Mouse (Mus musculus) gastrocnemius, adult 2 months (tissue): ENCODE data around the gene Prpf8. TPM values are rescaled to one million over a fixed set of nuclear protein-coding genes. Genes with fewer than 3 reads are reported as not detected.

Experiments
- DNase-seq: peaks from one replicate; pipeline ENCODE4 v3.0.0; 2022
- H3K27ac ChIP-seq: fragments of 200-600 bp; 2 replicates; pipeline ENCODE4 v1.8.1; 2022; ENCODE audit warnings: mild to moderate bottlenecking
- H3K4me3 ChIP-seq: fragments of 200-600 bp; 2 replicates; pipeline ENCODE4 v1.8.1; 2022; ENCODE audit warnings: mild to moderate bottlenecking, moderate library complexity
- CTCF ChIP-seq: fragments of 200-600 bp; IDR thresholded peaks from 2 replicates; pipeline ENCODE4 v1.8.1; 2022; ENCODE audit warnings: antibody characterized with exemption, mild to moderate bottlenecking, moderate library complexity
- intact Hi-C: fragments of 180-260 bp; cut with DNase I; formaldehyde crosslinking; loops from one replicate; pipeline ENCODE4 v1.15.1; 2025
- total RNA-seq, 2 experiments: library from RNA; stranded (reverse); gene quantifications; 2 replicates each; pipeline ENCODE4 v1.2.3; 2021

Gene Prpf8
- total RNA-seq, 2 experiments from 2014 or later = 69.3 to 76.7 TPM

DNA sequence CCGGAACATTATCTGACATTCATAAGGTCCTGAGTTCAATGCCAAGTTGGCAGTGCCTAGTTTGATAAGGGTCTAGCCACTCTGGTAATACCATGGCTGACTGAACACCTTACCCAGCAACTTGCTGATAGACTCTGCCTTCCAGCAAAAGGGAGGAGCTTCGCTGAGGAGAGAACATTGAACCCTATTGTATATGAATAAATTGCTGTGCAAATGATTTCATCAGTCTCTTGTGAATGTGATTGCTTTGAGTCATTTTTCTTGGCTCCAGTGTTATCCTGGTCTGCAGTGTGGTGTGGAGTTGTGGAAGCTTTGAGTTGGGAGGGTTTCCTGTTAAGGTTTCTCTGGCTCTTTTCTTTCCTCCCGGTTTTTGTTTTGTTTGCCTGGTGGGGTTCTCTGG lies 15.9 kb upstream of the Prpf8 start:
- TF ChIP-seq CTCF = no peak
- DNase-seq = peak; percentile 5
- intact Hi-C loops = no loop called here
- no peak overlapping the region for H3K4me3 ChIP-seq
- H3K27ac ChIP-seq = no peak overlapping the region

DNA sequence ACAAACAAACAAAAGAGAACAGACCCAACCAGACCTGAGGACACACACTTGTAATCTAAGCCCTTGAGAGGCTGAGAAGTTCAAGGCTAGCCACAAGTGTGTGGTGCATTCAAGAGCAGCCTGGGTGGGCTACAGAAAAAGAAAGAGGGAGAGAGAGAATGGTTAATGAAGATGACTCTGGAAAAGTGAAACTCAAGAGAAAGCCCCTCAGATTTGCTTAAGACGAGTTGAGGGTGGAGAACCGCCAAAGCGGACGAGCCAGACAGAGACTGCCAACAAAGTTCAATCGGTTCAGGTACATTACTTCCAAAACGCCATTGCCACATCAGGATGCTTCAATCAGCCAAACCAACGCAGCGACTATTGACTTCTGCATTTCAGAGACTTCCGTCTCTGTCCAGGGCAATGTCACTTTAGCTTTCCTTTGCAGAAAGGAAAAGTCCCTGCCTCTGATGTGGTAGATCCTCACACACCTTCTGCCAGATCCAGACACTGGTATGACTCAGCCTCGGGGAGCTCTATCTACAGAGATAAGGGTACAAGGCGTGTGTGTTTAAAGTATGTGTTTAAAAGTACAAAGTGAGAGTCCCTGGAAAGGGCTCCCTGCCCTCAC lies 14.0 kb upstream of the Prpf8 start:
- Histone ChIP-seq H3K4me3 (no peak overlapping the region), H3K27ac (no peak overlapping the region)
- intact Hi-C loops = no loop called here
- TF ChIP-seq CTCF = no peak
- peak; percentile 6 for DNase-seq

DNA sequence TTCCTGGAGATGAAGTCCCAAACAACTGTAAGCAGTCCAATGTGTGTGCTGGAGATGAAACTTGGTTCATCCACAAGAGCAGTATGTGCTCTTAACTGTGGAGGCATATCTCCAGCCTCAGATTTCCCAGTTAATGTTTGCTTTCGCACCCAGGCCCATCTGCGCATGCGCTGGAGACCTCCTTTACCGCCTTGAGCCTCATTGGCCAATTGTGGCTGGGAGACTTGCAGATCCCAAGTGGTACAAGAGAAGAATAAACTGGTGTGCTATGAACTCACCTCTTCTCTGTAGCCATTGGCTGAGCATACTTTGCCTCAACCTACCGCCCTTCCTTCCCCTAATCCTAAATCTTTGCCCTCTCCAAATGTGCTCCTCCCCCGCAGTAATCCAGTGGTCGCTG lies 13.2 kb upstream of the Prpf8 start:
- no peak overlapping the region for H3K4me3 ChIP-seq
- peak; percentile 2 for DNase-seq
- intact Hi-C loops = no loop called here
- TF ChIP-seq CTCF = no peak
- no peak overlapping the region for H3K27ac ChIP-seq

DNA sequence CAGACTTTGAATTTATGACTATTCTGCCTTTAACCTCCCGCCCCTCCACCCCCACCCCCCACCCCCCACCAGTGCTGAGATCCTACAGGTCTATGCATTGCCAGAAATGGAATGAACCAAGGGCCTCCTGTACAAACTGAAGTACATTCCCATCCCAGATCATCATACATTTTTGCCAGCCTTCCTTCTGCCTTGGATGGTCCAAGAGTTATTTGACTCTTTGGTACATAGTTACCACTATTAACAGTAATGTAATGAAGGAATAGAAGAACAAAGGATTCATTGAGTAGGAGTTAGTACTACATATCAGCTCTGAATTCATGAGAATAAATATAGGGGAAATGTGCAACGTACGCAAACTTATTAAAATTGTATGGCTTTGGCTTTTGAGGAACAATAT lies 424 bp upstream of the Prpf8 start:
- H3K27ac ChIP-seq = peak overlapping the region; percentile 99
- TF ChIP-seq CTCF = no peak
- intact Hi-C loops = loop anchor here (2.0 kb wide), 1 partner anchor 23 kb away; no protein-coding TSS in a partner anchor
- DNase-seq = peak; percentile 0
- H3K4me3 ChIP-seq = peak overlapping the region; percentile 92

DNA sequence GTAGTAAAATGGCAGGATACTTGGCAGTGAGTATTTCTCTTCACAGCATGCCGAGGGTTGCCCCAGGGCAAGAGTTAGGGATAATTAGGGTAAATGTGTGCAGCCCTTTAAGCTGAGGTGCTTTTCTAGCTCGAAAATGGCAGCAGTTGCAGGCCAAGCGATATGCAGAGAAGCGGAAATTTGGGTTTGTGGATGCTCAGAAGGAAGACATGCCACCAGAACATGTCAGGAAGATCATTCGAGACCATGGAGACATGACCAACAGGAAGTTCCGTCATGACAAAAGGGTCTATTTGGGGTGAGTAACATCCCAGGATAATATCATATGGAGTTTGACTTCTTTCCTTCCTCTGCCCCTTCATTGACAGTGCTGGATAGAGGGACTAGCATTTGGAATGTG lies 880 bp downstream of the Prpf8 start:
- DNase-seq = peak; percentile 9
- intact Hi-C loops = loop anchor here (2.0 kb wide), 1 partner anchor 21 kb away; no protein-coding TSS in a partner anchor
- TF ChIP-seq CTCF = no peak
- Histone ChIP-seq H3K4me3 (peak overlapping the region; percentile 92), H3K27ac (peak overlapping the region; percentile 99)

DNA sequence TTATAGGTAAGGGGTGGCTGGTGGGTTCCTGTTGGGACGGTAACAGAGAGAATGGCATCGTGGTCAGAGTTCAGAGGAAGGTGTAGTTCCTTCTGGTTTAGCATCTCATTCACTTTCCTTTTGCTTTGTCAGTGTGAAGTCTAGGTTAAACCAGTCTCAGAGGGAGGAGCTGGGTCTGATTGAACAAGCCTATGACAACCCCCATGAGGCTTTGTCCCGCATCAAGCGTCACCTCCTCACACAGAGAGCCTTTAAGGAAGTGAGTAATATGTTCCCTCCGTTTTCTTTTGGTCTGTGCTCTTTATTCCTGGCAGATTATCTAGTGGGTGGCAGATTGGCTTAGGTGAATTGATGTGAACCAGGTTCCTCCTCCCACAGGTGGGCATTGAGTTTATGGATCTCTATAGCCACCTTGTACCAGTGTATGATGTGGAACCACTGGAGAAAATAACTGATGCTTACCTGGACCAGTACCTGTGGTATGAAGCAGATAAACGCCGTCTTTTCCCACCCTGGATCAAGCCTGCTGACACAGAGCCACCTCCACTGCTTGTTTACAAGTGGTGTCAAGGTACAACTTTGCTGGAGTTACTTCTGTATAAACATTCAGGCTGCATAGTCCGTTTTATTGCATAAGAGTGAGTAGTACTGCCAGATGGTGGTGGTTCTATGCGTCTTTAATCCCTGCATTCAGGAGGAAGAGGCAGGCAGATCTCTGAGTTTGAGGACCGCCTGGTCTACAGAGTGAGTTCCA lies 7.9 kb downstream of the Prpf8 start:
- intact Hi-C loops = no loop called here
- Histone ChIP-seq H3K4me3 (no peak overlapping the region), H3K27ac (no peak overlapping the region)
- TF ChIP-seq CTCF = no peak
- no peak for DNase-seq

DNA sequence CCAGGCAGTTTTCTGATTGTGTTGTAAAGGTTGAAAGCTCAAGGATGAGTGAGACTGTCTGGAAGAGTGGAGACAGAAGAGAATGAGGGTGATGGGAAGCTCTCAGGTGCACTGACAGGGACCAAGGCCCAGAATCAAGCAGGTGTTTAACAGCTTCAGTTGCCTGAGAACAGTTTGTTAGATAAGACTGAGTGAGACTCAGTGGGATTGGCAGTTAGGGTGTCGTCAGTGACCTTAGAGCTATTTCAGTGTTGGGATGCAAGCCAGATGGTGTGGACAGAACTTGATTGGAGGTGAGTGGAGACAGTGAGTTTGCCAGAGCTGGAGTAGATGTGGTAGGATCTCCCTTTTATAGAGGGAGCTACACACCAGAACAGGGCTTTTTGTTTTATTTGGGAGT lies 11.5 kb downstream of the Prpf8 start:
- intact Hi-C loops = no loop called here
- Histone ChIP-seq H3K27ac (peak overlapping the region; percentile 64), H3K4me3 (no peak overlapping the region)
- DNase-seq = peak; percentile 49
- no peak for TF ChIP-seq CTCF

DNA sequence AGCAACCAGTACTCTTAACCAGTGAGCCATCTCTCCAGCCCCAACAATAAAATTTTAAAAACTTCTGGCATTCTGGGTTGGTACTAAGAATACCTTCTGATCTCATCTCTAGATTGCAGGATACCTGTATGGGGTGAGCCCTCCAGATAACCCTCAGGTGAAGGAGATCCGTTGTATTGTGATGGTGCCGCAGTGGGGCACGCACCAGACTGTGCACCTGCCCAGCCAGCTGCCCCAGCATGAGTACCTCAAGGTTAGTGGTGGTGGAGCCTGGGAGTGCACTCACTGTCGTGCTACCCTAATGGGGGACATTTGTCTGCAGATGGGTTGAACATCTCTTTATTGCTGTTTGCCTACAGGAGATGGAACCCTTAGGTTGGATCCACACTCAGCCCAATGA lies 21.5 kb downstream of the Prpf8 start:
- no peak for TF ChIP-seq CTCF
- Histone ChIP-seq H3K4me3 (no peak overlapping the region), H3K27ac (peak overlapping the region; percentile 100; the same call in 1 of the 2 replicates)
- intact Hi-C loops = loop anchor here (2.0 kb wide), 2 partner anchors 21 to 39 kb away; partner anchors contain the start of gene Prpf8
- DNase-seq = peak; percentile 21

DNA sequence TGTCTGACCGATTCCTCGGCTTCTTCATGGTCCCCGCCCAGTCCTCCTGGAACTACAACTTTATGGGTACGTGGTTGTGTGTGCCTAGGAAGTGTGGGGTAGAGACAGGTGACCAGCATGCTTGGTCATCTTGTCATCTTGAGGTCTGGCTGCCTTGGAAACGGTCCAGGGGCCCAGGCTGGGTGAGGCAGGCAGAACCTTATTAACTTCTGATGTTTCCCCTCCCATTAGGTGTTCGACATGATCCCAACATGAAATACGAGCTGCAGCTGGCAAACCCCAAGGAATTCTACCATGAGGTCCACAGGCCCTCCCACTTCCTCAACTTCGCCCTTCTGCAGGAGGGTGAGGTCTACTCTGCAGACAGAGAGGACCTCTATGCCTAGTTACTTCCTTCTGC lies 22.3 kb downstream of the Prpf8 start:
- peak; percentile 62 for DNase-seq
- intact Hi-C loops = loop anchor here (2.0 kb wide), 2 partner anchors 22 to 40 kb away; partner anchors contain the start of gene Prpf8

DNA sequence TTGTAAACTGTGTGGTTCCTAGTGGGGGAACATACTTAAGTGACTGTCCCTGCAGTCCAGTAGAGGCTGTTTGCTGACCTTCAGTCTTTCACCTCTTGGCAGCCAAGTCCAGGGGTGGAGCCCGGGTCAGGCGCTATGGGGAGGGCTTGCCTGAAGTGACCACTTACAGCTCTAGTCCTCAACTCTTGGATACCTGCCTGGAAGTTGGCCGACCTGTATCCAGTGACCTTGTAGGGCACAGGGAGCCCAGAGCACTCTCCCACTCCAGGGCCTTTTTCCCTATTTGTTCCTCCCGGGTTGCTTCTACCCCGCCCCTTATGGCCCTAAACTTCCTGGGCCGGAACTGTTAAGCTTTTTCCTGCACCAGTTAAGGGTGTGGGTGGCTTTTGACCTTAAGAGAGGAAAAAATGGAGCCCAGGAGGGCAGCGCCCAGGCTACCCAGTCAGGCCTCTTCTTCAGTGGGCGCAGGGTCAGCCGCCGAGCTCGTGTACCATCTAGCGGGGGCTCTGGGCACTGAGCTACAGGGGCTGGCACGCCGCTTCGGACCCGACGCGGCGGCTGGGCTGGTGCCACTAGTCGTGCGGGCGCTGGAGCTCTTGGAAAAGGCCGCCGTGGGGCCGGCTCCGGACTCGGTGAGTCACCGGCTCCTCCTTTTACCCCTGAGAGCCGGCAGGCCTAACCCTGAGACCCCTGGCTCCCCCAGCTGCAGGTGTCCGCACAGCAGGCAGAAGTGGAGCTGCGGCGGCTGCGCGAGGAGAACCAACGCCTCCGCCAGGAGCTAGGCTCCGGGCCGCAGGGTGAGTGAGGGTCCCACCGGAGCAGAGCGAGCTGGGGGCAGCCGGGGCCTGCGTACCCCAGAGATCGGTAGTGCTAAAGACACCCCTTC lies 23.4 kb downstream of the Prpf8 start, which contains the start of gene Rilp:
Gene Rilp (plus strand): TSS at position 354 of the 886 bp plus-strand sequence.
- TF ChIP-seq CTCF = peak; percentile 25
- H3K27ac ChIP-seq = peak within 1 kb of the TSS; percentile 100
- peak; percentile 92 for DNase-seq
- peak within 1 kb of the TSS; percentile 87 for H3K4me3 ChIP-seq
- intact Hi-C loops = loop anchor here (1.0 to 2.0 kb wide), 4 partner anchors 23 to 108 kb away; partner anchors contain the start of gene Prpf8

More for the DNA sequence above, 22.3 kb downstream of the Prpf8 start:
- TF ChIP-seq CTCF = no peak
- Histone ChIP-seq H3K27ac (peak overlapping the region; percentile 100), H3K4me3 (peak overlapping the region; percentile 87; the same call in 1 of the 2 replicates)

DNA sequence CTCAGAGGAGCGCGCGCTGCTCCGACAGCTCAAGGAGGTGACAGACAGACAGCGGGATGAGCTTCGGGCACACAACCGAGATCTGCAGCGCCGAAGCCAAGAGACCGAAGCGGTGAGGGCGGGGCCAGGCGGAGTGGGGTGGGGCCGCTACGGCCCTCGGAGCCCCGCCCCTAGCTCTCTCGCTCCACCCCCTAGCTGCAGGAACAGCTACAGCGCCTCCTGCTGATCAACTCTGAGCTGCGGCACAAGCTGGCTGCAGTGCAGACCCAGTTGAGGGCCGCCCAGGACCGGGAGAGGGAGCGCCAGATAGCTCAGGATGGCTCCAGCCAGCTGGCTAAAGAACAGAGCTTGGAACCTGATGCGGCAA lies 24.0 kb downstream of the Prpf8 start:
- intact Hi-C loops = loop anchor here (1.0 to 2.0 kb wide), 2 partner anchors 48 to 108 kb away; no protein-coding TSS in a partner anchor
- TF ChIP-seq CTCF = peak; percentile 98
- H3K4me3 ChIP-seq = peak overlapping the region; percentile 87
- DNase-seq = peak; percentile 98
- peak overlapping the region; percentile 100 for H3K27ac ChIP-seq

DNA sequence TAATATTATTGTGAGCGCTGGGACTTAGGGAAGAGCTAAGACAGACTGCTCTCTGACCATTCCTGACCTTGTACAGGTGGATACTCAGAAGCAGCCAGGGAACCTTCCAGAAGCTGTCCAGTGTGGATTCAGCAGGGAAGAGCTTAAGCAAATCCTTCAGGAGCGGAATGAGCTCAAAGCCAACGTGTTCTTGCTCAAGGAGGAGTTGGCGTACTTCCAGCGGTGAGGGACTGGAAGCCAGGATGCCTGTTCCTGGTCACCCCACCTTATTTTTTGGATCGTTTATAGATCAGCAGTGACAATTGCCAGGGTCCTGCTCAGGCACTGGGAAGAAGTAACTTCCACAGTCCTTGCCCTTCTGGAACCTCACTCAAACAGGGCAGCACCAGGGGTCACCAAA lies 24.6 kb downstream of the Prpf8 start:
- TF ChIP-seq CTCF = no peak
- DNase-seq = peak; percentile 82
- intact Hi-C loops = loop anchor here (2.0 kb wide), 1 partner anchor 48 kb away; no protein-coding TSS in a partner anchor
- Histone ChIP-seq H3K4me3 (peak overlapping the region; percentile 87), H3K27ac (peak overlapping the region; percentile 100)
